Mouse (Mus musculus): ENCODE data around the gene Hcn2.
"Not testable (repeated sequence)": the region's sequence is repeated elsewhere in the genome, so short reads cannot be mapped to it uniquely, and the experiment has no call there.

The Hcn2 gene

DNA sequence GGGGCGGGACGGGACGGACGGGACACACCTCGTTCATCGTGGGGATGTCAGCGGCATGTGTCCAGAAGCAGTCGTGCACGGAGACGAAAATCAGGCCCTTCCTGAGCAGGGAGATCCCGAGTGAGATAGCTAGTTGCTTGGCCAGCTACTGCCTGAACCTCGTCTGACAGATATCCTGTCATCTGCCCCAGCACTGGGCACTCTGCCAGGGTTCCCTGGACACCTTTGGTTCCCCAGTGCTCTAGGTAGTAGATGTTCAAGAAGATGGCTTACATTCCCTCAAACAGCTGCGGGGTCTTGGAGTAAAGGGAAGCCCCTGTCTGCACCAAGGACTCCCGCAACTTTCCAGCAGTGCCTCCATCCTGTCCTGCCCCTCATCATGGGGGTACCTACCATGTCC, 20.3 kb downstream of the Hcn2 start:
- in situ Hi-C loops (cut with MboI; ENCODE audit: unreplicated experiment in 2 of 2) = no loop called here

DNA sequence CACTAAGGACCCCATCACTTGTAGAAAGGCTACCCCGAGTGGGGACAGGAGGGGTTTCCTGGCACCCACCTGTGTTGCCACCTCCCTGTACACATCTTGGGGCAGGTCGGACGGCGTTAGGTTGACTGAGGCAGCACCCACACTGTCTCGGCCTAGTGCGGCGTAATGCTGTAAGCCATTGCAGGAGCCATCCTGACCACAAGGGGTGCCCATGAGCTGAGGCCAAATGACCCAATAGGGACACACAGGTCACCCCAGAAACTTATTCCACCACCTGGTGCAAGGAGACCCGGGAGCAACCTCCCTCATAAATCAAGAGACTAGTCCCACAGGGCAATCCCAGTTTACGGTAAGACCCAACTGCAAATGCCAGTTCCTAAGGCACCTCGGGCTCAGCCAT, 21.8 kb downstream of the Hcn2 start:
- in situ Hi-C loops (cut with MboI; ENCODE audit: unreplicated experiment in 2 of 2) = no loop called here

DNA sequence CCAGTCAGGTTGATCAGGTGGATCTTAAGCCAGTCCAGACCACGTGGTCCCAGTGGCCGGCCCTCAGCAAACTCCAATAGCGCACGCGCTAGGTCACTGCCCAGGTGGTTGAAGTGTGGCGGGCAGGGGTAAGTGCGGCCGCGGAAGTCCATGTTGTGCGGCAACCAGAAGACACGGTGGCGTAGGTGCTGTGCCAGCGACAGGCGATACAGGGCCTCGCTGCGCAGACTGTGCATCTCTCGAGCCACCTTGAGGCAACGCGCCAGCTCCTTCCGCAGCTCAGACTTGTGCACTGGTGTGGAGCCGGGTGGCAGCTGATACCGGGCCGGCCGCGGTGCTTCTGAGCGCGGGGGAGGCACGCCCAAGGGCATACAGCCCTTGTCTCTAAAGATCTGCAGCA, 22.8 kb downstream of the Hcn2 start:
- in situ Hi-C loops (cut with MboI; ENCODE audit: unreplicated experiment in 2 of 2) = no loop called here

DNA sequence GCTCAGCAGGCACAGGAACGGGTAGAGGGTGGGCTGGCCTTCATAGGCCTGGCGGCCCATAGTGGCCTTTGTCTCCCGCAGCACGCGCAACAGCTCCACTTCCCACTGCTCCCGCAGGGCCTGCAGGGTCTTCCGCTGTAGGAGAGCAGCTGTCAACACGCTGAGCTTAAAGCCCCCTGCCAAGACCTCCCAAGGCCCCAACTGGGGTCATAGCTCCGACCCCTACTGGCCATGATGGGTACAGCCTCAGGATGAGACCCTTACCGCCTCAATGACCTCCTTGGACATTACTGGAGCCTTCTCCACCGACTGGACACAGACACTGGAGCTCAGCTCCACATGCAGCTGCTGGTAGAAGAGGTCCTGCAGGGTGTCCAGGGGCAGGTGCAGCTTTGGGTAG, 24.4 kb downstream of the Hcn2 start:
- in situ Hi-C loops (cut with MboI; ENCODE audit: unreplicated experiment in 2 of 2) = no loop called here

GRCm38 (mm10) chr10:79743161-79743560, 26.7 kb downstream of the Hcn2 start:
- in situ Hi-C loops (cut with MboI; ENCODE audit: unreplicated experiment in 2 of 2) = no loop called here

DNA sequence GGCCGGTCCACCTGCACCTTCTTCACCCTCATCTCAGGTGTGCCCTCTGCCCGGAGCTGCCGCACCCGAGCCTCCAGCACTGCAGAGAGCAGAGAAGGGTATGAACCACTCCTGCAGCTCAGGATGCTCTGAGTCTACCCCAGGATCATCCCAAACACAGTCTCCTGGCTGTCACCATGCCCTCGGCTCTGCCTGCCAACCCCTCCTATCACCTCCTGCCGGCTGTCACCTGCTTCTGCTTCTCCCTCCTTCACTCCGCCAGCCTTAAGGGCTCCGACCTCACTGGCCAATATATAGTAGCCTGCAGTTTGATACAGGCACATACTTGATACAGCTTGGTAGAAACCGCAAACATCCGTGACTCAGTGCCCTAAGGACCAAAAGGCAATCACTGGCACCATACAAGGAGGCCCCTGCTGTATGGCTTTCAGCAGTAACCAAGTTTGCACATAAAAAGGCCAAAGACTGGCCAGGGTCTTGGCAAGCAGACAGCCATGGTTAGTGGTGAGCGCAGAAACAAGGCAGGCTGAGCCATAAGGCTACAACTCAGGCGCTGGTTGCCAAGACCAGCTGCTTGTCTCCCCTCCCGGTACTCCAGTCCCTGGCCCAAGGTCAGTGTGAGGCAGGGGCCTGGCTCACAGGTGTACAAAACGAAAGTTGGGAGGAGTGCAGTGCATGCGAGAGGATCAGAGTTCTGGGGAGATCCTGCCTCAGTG, 27.4 kb downstream of the Hcn2 start:
- in situ Hi-C loops (cut with MboI; ENCODE audit: unreplicated experiment in 2 of 2) = no loop called here

- in situ Hi-C loops (cut with MboI; ENCODE audit: unreplicated experiment in 2 of 2) = no loop called here
Observed at GRCm38 (mm10) chr10:79745411-79745810, 29.0 kb downstream of the Hcn2 start.

GRCm38 (mm10) chr10:79745898-79746773, 29.7 kb downstream of the Hcn2 start, which contains the start of gene Polrmt:
Gene Polrmt, minus strand, starts transcription at chr10:79746581.
- in situ Hi-C loops (cut with MboI; ENCODE audit: unreplicated experiment in 2 of 2) = no loop called here

DNA sequence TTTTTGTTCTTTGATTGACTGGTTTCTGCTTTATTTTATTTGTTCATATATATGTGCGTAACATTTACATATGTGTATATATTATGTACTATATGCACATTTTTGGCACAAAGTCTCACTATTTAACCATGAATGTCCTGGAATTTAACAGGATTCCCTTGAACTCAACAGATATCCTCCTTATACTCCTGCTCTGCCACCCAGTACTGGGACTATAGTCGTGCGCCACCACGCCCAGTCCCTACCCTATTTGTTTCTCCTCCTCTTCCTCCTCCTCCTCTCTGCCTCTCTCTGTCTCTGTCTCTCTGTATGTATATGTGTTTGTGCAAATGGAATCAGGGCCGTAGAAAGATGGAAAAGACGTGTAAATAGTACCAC, 30.3 kb downstream of the Hcn2 start:
- in situ Hi-C loops (cut with MboI; ENCODE audit: unreplicated experiment in 2 of 2) = no loop called here

DNA sequence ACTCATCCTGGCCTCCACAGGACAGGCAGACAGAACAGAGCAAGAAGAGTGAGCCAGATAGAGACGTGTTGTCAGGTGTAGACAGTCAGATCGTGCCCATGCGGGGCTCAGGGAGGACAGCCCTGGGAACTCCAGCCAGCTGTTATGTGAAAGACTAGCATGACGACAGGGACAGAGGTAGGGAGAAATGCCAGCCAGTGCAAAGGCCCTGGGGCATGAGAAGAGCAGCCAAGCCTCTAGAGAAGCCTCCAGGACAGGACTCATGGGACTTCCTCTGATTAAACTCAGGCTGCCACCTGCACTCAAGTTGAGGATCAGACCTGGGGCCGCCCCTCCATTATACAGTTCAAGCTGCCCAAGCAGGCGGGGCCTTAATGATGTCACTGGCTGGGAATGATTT, 32.1 kb downstream of the Hcn2 start:
- in situ Hi-C loops (cut with MboI; ENCODE audit: unreplicated experiment in 2 of 2) = no loop called here

GRCm38 (mm10) chr10:79754856-79755516, 38.6 kb downstream of the Hcn2 start, which contains the start of gene Fgf22:
Gene Fgf22, plus strand, starts transcription at chr10:79755076.
- in situ Hi-C loops (cut with MboI; ENCODE audit: unreplicated experiment in 2 of 2) = no loop called here

DNA sequence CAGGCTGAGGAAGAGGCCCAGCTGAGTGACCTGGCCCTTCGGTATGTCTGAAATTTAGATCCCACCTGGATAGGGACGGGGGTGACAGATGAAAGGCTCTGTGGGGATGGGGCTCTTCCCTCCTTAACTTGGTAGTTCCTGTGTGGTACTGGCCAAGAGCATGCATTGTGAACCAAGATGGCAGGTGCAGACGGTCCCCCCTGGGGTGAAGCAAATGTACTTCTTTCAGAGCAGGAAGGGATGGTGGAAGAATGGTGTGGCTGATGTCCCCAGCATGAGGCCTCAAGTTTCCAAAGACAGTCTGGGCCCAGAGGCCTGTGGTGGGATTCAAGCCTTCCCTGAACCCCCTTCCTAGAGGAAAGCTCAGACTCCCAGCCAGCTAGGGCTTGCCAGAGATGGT, 39.4 kb downstream of the Hcn2 start:
- in situ Hi-C loops (cut with MboI; ENCODE audit: unreplicated experiment in 2 of 2) = no loop called here

DNA sequence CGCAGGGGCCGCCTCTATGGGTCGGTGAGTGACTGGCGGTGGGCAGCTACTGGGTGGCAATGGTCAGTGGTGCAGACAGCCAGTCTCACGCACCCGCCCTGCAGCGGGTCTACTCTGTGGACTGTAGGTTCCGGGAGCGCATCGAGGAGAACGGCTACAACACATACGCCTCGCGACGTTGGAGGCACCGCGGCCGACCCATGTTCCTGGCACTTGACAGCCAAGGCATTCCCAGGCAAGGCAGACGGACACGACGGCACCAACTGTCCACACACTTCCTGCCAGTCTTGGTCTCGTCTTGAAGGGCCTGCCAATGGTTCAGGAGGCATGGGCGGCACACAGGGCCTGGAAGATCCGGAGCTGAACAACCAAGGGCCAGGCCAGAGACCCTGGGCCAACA, 40.2 kb downstream of the Hcn2 start:
- in situ Hi-C loops (cut with MboI; ENCODE audit: unreplicated experiment in 2 of 2) = no loop called here

DNA sequence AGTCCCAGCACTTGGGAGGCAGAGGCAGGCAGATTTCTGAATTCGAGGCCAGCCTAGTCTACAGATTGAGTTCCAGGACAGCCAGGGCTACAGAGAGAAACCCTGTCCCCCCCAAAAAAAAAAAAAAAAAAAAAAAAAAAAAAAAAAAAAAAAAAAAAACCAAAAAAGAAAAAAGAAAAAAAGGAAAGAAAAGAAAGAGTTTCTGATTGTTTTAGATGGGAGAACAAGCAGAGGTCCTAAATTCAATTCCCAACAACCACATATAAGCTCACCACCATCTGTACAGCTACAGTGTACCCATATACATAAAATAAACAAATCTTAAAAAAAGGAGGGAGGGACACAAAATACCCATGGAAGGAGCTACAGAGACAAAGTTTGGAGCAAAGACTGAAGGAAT, 43.2 kb downstream of the Hcn2 start:
- in situ Hi-C loops (cut with MboI; ENCODE audit: unreplicated experiment in 2 of 2) = not testable (repeated sequence)

DNA sequence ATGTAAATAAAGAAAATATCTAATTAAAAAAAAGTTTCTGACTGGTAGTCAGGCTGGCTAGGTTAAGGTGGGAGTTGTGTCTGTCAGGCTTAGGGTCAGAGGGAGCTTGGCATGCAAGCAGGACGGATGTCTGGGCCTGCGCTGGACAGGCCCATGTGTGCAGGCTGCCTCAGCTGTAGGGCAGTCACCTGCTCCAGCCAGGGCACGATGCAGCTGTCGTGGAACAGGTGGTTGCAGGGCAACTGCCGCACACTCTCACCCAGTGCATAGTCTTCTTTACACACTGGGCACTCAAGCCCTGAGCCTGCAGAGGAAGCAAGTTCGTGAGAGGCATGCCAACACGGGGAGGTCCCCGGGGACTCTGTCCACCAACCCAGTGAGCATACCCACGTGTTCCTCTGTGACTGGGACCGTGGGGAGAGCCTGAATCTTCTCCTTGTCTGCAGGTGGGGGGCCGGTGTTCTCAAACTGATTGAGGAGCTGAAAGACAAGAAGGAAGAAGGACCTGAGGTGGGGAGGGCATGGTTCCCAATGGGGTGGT, 44.2 kb downstream of the Hcn2 start:
- in situ Hi-C loops (cut with MboI; ENCODE audit: unreplicated experiment in 2 of 2) = no loop called here

GRCm38 (mm10) chr10:79762875-79763274, 46.4 kb downstream of the Hcn2 start:
- in situ Hi-C loops (cut with MboI; ENCODE audit: unreplicated experiment in 2 of 2) = no loop called here

- in situ Hi-C loops (cut with MboI; ENCODE audit: unreplicated experiment in 2 of 2) = no loop called here
Observed at GRCm38 (mm10) chr10:79764234-79764633, 47.8 kb downstream of the Hcn2 start.

DNA sequence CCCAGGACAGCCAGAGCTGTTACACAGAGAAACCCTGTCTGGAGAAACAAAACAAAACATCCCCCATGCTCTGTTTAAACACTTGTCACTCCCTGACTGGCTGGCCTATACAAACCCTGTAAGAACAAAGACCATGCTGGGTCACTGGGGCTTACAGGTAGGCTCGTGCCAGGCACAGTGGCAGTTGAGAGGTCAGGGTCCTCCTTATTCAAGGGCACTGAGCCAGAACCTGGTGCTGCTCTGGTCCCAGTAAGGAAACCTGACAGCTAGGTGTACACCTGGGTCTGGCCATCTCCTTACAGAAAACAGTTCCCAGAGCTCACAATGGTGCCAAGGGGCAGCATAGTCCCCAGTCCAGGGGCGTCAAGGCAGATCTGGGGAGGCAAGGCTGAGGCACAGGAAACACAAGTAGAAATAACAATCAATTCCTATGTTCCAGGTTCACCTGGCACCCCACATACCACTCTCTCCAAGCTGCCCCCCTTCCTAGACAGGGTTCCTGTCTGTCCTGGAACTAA, 48.9 kb downstream of the Hcn2 start:
- in situ Hi-C loops (cut with MboI; ENCODE audit: unreplicated experiment in 2 of 2) = no loop called here

DNA sequence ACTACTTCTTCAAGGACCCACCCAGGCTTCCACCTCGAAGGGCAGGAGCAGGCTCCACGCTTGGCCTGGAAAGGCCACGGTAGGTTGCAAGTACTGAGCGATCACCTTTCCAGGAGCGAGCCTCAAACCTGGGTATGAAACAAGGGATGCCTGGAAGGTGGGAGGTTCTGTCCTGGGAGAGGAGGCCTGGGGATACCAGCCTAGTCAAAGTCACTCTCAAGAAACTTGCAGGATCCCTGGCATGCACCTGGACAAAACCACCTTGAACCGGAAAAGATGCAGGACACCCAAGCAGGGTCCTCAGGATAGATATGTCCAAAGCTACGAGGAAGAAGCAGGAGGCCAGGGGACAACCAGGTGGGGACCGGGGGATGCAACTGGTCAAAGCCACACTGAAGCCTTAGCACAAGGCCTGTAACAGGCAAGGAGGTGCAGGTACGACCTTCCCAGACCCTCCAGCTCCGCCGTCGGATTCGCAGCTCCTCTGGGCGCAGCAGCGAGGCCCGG, 49.6 kb downstream of the Hcn2 start:
- in situ Hi-C loops (cut with MboI; ENCODE audit: unreplicated experiment in 2 of 2) = no loop called here

GRCm38 (mm10) chr10:79766508-79767325, 50.3 kb downstream of the Hcn2 start, which contains the start of gene Rnf126:
Gene Rnf126, minus strand, starts transcription at chr10:79766952.
- in situ Hi-C loops (cut with MboI; ENCODE audit: unreplicated experiment in 2 of 2) = no loop called here

All from v-Abl transformed pro-B cells (cell line).